Mouse (Mus musculus) embryonic facial prominence, embryonic 14.5 days (tissue): Measurements from ENCODE around the gene Mlx. TPM values are rescaled to one million over a fixed set of nuclear protein-coding genes. Genes with fewer than 3 reads are reported as not detected.
A peak's percentile ranks its signal among the peaks of the same experiment; 100 is the strongest.

Experiments
- ATAC-seq: fragments of 200-750 bp; cut with Nextera tagmentation; 2 replicates; pipeline ENCODE4 v1.8.0; 2017; ENCODE audit warnings: low read depth, moderate number of reproducible peaks, moderate TSS enrichment
- DNase-seq: peaks from one replicate; pipeline ENCODE4 v3.0.0-alpha.2; 2015; ENCODE audit warnings: low spot score
- H3K27ac ChIP-seq: fragments of 300-500 bp; sonication (generic); replicated peaks from 2 replicates; pipeline ENCODE4 v1.5.1; 2014; ENCODE audit warnings: low read depth, mild to moderate bottlenecking, low read length, moderate library complexity
- H3K27me3 ChIP-seq: fragments of 300-500 bp; sonication (generic); replicated peaks from 2 replicates; pipeline ENCODE4 v1.6.1; 2014; ENCODE audit warnings: low read length; ENCODE audit not compliant: control insufficient read depth, insufficient read depth
- H3K36me3 ChIP-seq: fragments of 300-500 bp; sonication (generic); 2 replicates; pipeline ENCODE4 v1.6.1; 2014; ENCODE audit warnings: low read length, mixed read lengths; ENCODE audit not compliant: control insufficient read depth, insufficient read depth
- H3K4me1 ChIP-seq: fragments of 300-500 bp; sonication (generic); 2 replicates; pipeline ENCODE4 v1.6.1; 2014; ENCODE audit warnings: antibody characterized with exemption, low read length; ENCODE audit not compliant: control insufficient read depth, insufficient read depth
- H3K4me2 ChIP-seq: fragments of 300-500 bp; sonication (generic); 2 replicates; pipeline ENCODE4 v1.6.1; 2014; ENCODE audit warnings: low read depth, mild to moderate bottlenecking, low read length, moderate library complexity, mixed read lengths
- H3K4me3 ChIP-seq: fragments of 300-500 bp; sonication (generic); 2 replicates; pipeline ENCODE4 v1.5.1; 2014; ENCODE audit warnings: low read depth, mild to moderate bottlenecking, low read length
- H3K9ac ChIP-seq: fragments of 300-500 bp; sonication (generic); 2 replicates; pipeline ENCODE4 v1.6.1; 2014; ENCODE audit warnings: low read depth, mild to moderate bottlenecking, low read length, moderate library complexity, mixed read lengths
- H3K9me3 ChIP-seq: fragments of 300-500 bp; sonication (generic); 2 replicates; pipeline ENCODE4 v1.6.1; 2016; ENCODE audit warnings: low read length; ENCODE audit not compliant: control insufficient read depth
- WGBS: fragments of 180-500 bp; shearing (Covaris S2); extraction: QIAGEN DNeasy Blood & Tissue Kit; methylation state at CpG from one replicate; pipeline ENCODE4 v1.1.7; 2014; 5-methylcytosine and 5-hydroxymethylcytosine counted together
- polyA plus RNA-seq: library from polyadenylated mRNA; unstranded; fragments of >200 nt; fragmentation: Nextera tagmentation; extraction: Ambion mirVana; gene quantifications from 2 replicates; pipeline ENCODE4 v1.2.1, GENCODE M21; 2014

The Mlx gene
- polyA plus RNA-seq, 1 experiment from 2014 or later: 55.2 TPM

DNA sequence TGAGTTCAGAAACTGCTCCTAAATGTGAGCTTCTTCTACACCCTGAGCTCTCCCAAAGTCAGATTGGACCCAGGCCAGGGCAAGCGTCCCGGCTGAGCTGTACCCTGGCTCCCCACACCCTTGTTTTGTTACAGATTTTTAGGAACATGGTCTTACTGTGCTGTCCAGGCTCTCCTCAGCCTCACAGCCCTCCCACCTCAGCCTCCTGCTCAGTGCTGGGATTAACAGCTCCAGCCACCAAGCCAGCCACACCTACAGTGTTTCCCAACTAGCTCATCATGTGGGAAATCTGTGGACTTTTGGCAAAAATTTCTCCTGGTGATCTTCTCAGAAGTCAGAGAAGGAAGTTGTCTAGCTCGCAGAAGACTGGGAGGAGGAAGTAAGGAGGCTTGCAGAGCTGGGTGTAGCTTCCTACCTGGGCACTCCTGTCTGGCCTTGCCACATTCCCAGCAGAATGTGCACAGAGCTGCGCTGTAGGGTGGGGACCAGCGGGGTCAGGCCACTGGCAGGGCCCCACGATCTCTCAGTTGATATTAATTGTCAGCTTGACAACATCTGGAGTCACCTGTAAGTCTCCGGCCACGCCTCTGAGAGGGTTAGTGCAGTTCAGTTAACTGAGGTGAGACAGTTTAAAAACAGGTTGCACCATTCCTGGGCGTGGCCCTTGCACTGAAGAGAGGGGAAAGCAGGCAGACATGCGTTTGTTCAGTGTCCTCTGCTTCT, 34.2 kb upstream of the Mlx start:
- Histone ChIP-seq H3K4me3 (no peak overlapping the region), H3K27me3 (no peaks in the 10 kb centered on the region), H3K9me3 (no peaks in the 10 kb centered on the region), H3K4me1 (no peaks in the 10 kb centered on the region), H3K9ac (no peak overlapping the region), H3K27ac (no peak overlapping the region), H3K36me3 (peaks cover 54% of the 10 kb centered on the region), H3K4me2 (no peak overlapping the region)
- WGBS: 84% methylated on average over 10 of the region's 10 CpGs
- DNase-seq (peak; percentile 45), ATAC-seq (no peak)

- DNase-seq (no peak), ATAC-seq (no peak)
- H3K4me2 ChIP-seq: no peak overlapping the region
- H3K9ac ChIP-seq: no peak overlapping the region
- no peaks in the 10 kb centered on the region for H3K27me3 ChIP-seq
- H3K9me3 ChIP-seq: no peaks in the 10 kb centered on the region
- WGBS: 93% methylated on average over 1 of the region's 1 CpGs
- no peak overlapping the region for H3K4me3 ChIP-seq
- H3K36me3 ChIP-seq: peaks cover 43% of the 10 kb centered on the region
- H3K4me1 ChIP-seq: peaks cover 3% of the 10 kb centered on the region; the same call in 1 of the 2 replicates
- H3K27ac ChIP-seq: no peak overlapping the region
These were observed 33.1 kb upstream of the Mlx start for GRCm38 (mm10) chr11:101053974-101054373.

GRCm38 (mm10) chr11:101055418-101055817, 31.7 kb upstream of the Mlx start:
- Histone ChIP-seq H3K9ac (no peak overlapping the region), H3K36me3 (peaks cover 35% of the 10 kb centered on the region; the same call in 1 of the 2 replicates), H3K4me1 (peaks cover 11% of the 10 kb centered on the region), H3K27me3 (no peaks in the 10 kb centered on the region), H3K4me3 (no peak overlapping the region), H3K27ac (no peak overlapping the region), H3K4me2 (no peak overlapping the region), H3K9me3 (no peaks in the 10 kb centered on the region)
- ATAC-seq: no peak
- no peak for DNase-seq
- 77% methylated on average over 13 of the region's 14 CpGs for WGBS

- no peak overlapping the region for H3K4me3 ChIP-seq
- H3K27me3 ChIP-seq: no peaks in the 10 kb centered on the region
- peak; percentile 3; the same call in 1 of the 2 replicates for ATAC-seq
- no peak overlapping the region for H3K4me2 ChIP-seq
- H3K4me1 ChIP-seq: peaks cover 22% of the 10 kb centered on the region
- H3K27ac ChIP-seq: no peak overlapping the region
- no peak overlapping the region; the same call in 1 of the 2 replicates for H3K9ac ChIP-seq
- WGBS: 42% methylated on average over 8 of the region's 8 CpGs
- no peaks in the 10 kb centered on the region for H3K9me3 ChIP-seq
- peaks cover 24% of the 10 kb centered on the region; the same call in 1 of the 2 replicates for H3K36me3 ChIP-seq
- DNase-seq: peak; percentile 48
These were observed 30.2 kb upstream of the Mlx start for GRCm38 (mm10) chr11:101056885-101057284.

GRCm38 (mm10) chr11:101057860-101058259, 29.2 kb upstream of the Mlx start:
- peaks cover 26% of the 10 kb centered on the region; the same call in 1 of the 2 replicates for H3K36me3 ChIP-seq
- 34% methylated on average over 5 of the region's 5 CpGs for WGBS
- no peak overlapping the region for H3K9ac ChIP-seq
- DNase-seq (peak; percentile 76), ATAC-seq (peak; percentile 31)
- H3K4me3 ChIP-seq: no peak overlapping the region
- H3K27ac ChIP-seq: no peak overlapping the region
- no peaks in the 10 kb centered on the region for H3K27me3 ChIP-seq
- H3K4me2 ChIP-seq: no peak overlapping the region
- peaks cover 26% of the 10 kb centered on the region for H3K4me1 ChIP-seq
- H3K9me3 ChIP-seq: no peaks in the 10 kb centered on the region

GRCm38 (mm10) chr11:101058726-101059125, 28.4 kb upstream of the Mlx start:
- H3K4me3 ChIP-seq: no peak overlapping the region
- H3K4me1 ChIP-seq: peaks cover 34% of the 10 kb centered on the region
- H3K27ac ChIP-seq: no peak overlapping the region
- H3K9me3 ChIP-seq: no peaks in the 10 kb centered on the region
- DNase-seq (no peak), ATAC-seq (no peak)
- WGBS: 69% methylated on average over 4 of the region's 5 CpGs
- no peaks in the 10 kb centered on the region for H3K27me3 ChIP-seq
- H3K36me3 ChIP-seq: peaks cover 22% of the 10 kb centered on the region; the same call in 1 of the 2 replicates
- no peak overlapping the region for H3K9ac ChIP-seq
- no peak overlapping the region for H3K4me2 ChIP-seq

DNA sequence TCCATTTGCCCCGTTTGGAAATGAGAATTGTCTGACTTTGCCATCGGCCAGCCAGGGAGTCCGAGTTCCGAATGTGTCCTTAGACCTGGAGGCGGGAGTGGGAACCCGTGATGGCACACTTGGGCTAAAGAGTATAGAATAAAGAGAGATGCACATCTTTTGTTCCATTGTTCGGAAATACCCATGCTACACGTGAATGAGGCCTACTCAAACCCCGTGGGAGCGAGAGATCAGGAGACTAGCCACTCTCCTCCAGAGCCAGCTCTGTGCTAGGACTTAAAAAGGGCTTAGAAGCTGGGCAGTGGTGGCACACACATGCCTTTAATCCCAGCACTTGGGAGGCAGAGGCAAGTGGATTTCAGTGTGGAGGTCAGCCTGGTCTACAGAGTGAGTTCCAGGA, 27.6 kb upstream of the Mlx start:
- WGBS: 86% methylated on average over 10 of the region's 10 CpGs
- H3K4me1 ChIP-seq: peaks cover 42% of the 10 kb centered on the region

DNA sequence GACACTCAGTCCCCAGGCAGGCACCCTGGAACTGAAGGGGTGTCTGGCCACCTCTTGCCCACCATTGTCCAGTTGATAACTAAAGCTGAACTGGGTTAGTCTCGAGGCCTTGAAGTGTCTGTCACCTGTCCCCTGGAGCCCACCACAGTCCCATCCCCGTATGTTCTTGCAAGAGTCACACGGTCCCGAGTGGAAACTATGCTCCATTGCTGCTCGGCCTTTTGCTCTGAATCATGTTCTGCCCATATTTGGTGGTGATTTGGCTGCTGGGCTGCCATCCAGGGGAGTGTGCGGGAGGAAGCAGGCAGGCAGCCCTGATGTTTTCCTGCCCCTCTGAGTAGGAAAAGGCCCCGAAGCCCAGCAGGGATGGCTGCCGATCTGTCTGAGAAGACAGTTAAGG, 27.0 kb upstream of the Mlx start:
- Histone ChIP-seq H3K9me3 (no peaks in the 10 kb centered on the region), H3K9ac (no peak overlapping the region), H3K4me1 (peaks cover 44% of the 10 kb centered on the region), H3K4me2 (no peak overlapping the region), H3K36me3 (peaks cover 18% of the 10 kb centered on the region; the same call in 1 of the 2 replicates), H3K4me3 (no peak overlapping the region), H3K27me3 (no peaks in the 10 kb centered on the region), H3K27ac (peak overlapping the region; percentile 90)
- ATAC-seq (no peak), DNase-seq (peak; percentile 87)
- 34% methylated on average over 8 of the region's 8 CpGs for WGBS

More for the DNA sequence above, 27.6 kb upstream of the Mlx start:
- H3K36me3 ChIP-seq: peaks cover 18% of the 10 kb centered on the region; the same call in 1 of the 2 replicates
- no peaks in the 10 kb centered on the region for H3K9me3 ChIP-seq
- DNase-seq (no peak), ATAC-seq (no peak)
- peak overlapping the region; percentile 90 for H3K27ac ChIP-seq
- H3K4me3 ChIP-seq: no peak overlapping the region
- no peaks in the 10 kb centered on the region for H3K27me3 ChIP-seq
- no peak overlapping the region for H3K9ac ChIP-seq
- no peak overlapping the region for H3K4me2 ChIP-seq

DNA sequence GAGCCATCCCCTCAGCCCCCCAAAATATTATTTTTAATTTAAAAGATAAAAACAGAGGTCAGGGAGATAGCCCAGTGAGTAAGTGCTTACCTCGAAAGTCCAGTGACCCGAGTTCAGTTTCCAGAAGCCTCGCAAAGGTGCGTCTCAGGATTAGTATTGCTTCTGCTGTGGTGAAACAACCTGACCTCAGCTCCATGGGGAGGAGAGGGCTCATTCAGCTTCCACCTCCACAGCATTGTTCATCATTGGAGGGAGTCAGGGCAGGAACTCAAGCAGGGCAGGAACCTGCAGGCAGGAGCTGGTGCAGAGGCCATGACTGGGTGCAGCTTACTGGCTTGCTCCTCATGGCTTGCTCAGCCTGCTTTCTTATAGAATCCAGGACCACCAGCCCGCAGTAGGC, 26.0 kb upstream of the Mlx start:
- Histone ChIP-seq H3K9me3 (no peaks in the 10 kb centered on the region), H3K4me1 (peaks cover 44% of the 10 kb centered on the region), H3K36me3 (peaks cover 16% of the 10 kb centered on the region; the same call in 1 of the 2 replicates), H3K27ac (peak overlapping the region; percentile 90), H3K9ac (no peak overlapping the region), H3K4me2 (no peak overlapping the region), H3K27me3 (no peaks in the 10 kb centered on the region), H3K4me3 (no peak overlapping the region)
- no peak for DNase-seq
- 85% methylated on average over 5 of the region's 5 CpGs for WGBS
- ATAC-seq: no peak
